Mouse (Mus musculus) cerebellum, adult 2 months (tissue): ENCODE measurements around the gene Umps.

Experiments used
- CTCF ChIP-seq: fragments of 200-500 bp; IDR thresholded peaks from 2 replicates; pipeline ENCODE4 v1.5.1; 2011; ENCODE audit warnings: low read depth, mild to moderate bottlenecking, control low read depth, low read length, moderate library complexity, borderline replicate concordance; ENCODE audit not compliant: insufficient read depth
- POLR2A ChIP-seq: fragments of 200-500 bp; IDR thresholded peaks from 2 replicates; pipeline ENCODE4 v1.6.1; 2011; ENCODE audit warnings: low read length, control low read depth, borderline replicate concordance; ENCODE audit not compliant: insufficient read depth

DNA sequence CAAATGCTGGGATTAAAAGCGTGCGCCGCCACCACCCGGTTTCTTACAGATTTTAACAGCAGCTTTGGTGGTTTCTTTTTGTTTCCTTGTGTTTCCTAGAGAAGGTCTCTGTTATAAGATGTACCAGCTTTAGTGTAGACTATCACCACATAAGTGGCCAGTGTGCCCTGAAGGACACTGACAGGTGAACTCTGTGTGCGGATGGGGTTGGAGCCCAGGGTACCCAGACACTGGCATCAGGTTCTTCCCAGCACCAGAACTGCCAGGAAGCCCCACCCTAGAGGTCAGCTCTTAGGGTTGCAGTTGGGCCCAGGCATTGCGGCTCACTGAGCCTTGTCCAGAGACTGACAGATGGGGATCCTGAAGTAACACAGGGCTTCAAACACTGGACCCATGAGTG lies 23.4 kb downstream of the Umps start:
- TF ChIP-seq CTCF (no peak), POLR2A (no peak)
